Mouse (Mus musculus) spleen, postnatal 10 days (tissue): ENCODE measurements around the gene Mcf2l.

Experiments
- DNase-seq, 2 experiments: peaks; one replicate each; pipeline ENCODE4 v3.0.0; 2021 to 2022; ENCODE audit warnings: low spot score in 2 of 2

The Mcf2l gene

DNA sequence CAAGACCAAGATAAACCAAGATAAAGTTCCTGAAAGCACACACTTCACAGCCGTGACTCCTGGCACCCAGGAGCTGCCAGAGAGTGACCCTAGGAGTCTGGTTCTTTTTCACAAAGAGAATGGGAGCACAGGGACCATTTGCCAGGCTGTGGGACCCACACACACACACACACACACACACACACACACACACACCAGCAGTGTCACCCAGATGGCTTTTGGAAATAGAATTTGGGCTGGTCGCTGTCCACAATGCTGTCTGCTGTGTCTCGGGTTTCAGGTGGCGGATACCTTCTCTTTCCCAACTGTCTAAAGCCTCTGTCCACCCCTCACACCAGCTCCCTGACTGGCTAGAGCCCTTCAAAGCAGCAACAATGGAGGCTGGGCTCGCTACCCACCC lies 120.9 kb downstream of the Mcf2l start:
- DNase-seq = no peak

DNA sequence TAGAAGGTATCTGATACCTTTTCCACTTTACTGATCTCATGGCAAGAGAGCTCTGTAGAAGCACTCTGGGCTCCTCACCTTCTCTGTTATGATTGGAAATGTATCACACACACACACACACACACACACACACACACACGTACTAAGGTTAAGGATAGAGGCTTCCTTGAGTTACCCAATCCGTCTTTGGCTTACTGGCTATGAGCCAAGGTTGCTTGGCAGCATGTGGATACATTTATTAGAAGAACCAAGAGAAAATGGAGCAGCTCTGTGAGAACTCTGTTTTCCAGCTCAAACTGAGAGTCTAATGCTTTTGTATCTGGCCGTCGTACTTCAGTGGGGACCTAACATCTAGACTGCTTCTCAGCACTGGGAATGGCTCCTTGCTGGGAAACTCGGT lies 121.9 kb downstream of the Mcf2l start:
- DNase-seq = no peak

DNA sequence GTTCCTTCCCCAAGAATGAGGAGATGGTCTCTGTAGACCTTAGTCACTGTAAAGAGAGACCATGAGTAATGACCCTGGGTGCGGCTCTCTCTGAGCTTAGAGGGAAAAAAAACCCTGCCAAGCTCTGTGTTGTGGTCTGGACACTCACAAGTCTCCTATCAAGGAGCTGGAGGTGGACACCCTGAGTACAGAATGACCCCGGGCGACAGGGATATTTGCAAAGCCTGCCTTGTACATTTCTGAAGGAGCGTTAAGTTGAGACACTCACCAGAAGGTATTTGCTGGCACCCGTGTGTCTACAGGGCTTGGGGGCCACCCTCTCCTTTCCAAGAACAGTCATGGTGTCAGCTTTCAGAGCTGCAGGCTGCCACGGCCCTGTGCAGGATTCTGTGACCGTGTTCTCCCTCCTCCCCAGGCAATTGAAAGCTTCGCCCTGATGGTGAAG lies 123.2 kb downstream of the Mcf2l start:
- DNase-seq = no peak

DNA sequence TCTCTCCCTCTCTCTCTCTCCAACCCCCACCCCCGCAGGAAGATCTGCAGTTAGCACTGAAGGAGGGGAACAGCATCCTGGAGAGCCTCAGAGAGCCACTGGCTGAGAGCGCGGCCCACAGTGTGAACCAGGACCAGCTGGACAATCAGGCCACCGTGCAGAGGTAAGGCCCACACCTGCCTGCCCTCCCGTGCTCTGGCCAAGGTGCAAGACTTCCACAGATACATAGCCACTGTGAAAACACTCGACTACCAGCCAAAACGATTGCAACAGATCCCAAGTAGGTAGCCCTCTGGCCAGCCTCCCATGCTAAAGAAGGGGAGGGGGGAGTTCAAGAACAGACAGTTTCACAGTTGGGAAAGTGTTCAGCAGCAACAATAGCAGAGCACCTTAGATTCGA lies 124.7 kb downstream of the Mcf2l start:
- no peak for DNase-seq

DNA sequence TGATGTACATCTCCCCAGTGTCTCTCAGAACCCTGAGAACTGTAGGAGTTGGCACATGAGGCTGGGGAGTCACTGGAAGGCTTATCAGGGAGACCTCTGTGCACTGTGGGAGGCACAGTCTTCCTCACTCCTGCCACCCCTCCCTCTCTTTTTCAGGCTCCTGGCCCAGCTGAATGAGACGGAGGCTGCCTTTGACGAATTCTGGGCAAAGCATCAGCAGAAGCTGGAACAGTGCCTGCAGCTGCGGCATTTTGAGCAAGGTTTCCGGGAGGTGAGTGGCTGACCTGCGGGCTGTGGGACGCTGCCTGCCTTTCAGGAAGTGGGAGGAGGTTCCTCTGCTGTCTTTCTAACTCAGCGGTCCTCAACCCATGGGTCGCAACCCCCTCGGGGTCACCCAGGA lies 126.2 kb downstream of the Mcf2l start:
- DNase-seq = no peak

DNA sequence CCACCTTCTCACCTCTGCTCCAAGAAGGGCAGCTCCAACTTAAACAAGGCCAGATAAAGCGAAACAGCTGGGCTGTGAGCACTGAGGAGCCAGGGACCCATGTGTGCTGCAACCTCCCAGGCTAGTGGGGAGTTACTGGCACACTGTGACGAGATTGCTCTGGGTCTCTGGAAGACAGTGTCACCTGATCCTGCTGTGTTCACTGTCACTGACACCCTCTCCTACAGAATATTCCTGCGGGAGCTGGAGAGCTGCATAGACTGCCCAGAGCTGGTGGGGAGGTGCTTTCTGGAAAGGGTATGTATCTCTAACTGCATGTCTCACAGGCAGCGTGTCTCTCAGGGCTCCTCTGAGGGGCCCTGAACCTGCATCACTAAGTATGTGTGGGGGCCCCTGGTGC lies 133.9 kb downstream of the Mcf2l start:
- no peak for DNase-seq

DNA sequence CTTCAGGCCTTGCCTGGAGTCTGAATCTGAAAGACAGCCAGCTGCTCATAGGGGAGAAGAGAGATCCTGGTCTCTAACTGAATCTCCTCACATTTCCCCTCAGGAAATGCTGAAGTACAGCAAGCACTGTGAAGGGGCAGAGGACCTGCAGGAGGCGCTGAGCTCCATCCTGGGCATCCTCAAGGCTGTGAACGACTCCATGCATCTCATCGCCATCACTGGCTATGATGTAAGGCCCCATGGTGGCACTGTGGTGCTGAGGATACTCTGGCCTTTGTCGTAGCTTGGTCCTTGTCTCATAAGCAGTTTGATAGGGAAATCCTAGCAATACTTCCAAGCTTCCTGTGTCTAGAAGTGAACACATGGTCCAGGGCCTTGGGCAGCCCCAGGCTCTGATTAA lies 136.7 kb downstream of the Mcf2l start:
- DNase-seq = no peak

DNA sequence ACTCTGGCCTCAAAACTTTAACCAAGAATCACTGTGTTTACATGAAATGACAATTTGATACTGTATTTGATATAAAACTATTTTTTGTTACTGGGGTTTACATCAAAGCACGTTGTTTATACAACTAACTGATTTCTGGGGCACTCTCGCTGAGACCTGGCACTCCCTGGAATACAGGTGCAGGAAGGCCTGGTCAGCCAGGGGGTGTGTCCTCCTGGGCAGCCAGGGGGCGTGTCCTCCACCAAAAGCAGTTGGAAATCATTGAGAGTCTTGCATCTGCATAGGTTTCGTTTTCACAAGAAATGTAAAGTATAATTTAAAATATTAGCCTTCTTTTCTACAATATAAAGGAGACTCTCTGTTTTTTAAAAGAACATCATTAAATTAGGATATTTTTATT lies 146.0 kb downstream of the Mcf2l start:
- no peak for DNase-seq

DNA sequence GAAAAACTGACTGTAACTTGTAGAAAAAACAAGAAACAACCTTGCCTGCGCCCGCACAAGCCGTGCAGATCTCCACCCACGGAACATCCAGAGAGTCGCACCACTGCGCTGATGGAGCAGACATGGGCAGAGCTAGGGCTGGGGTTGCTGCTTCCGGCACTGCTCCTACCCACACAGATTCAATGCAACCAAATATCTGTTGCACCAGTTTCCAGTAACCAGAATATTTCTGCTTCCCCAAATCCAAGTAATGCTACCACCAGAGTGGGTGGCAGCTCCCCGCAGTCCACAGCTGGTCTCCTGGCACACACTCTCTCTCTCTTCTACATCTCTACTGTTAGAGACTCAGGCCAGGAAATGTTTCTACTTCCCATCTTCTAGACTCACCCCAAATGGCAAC lies 148.2 kb downstream of the Mcf2l start:
- no peak for DNase-seq

DNA sequence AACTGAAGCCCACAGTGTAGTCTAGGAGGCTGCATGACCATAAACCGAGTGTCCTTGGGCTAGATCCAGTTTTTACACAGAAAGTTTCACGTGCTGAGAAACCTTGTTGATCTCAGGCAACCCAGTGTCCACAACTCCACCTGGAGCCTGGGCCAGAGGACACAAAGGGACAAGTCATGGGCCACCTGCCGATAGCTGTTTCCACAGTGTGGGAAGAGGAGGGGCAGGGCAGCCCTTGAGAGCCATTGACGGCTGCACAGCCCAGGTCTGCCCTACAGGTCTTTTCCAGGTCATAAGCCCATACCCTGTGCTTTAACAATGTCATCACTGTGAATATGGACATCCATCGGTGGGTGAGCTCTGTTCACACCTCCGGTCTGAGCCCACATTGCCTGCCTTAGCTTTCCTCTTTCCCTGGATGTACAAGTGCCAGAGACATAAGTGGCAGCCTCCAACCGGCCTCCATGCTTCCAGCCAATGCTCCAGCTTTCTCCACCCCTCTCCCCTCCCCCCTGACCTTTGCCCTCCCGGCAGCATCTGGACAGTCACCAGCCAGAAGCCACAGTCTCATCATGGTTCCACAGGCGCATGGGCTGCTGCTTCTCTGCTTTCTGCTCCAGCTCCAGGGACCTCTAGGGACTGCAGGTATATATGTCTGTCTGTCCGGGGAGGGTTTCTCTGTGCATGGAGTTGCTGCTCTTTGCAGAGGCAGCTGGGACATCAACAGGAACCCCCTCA lies 152.1 kb downstream of the Mcf2l start, which contains the start of gene F7:
F7 (plus strand) TSS at position 548 of the 738 bp plus-strand sequence.
- DNase-seq = peak in 1 of 2 experiments; percentile 33

DNA sequence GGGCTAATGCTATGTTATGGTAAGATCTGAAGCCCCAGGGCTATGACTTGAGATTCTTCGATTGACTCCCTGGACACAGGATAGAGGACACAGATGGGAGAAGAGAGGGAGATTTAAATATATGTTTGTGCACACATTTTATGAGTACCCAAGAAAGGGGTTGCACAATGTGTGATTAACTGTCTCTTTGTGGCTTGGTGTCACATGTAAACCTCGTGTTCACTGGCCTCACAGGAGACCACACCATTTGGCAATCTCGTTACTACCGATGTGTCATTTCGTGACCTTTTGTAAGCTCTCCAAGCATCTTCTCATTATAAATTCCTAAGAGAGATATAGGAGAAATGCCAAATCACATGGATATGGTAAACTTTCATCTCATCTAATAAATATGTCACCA lies 154.0 kb downstream of the Mcf2l start:
- no peak for DNase-seq

DNA sequence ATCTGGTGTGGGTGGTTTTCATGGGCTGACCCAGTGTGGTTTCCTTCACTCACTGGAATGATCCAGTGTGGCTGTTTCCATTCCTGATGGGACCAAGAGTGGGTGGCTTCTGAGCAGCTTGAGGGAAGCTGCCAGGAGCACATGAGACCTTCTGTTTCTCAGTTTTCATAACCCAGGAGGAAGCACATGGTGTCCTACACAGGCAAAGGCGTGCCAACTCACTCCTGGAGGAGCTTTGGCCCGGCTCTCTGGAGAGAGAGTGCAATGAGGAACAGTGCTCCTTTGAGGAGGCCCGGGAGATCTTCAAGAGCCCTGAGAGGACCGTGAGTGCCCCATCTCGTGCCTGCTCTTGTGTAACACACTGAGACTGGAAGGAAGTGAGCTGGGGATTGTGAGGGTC lies 154.9 kb downstream of the Mcf2l start:
- no peak for DNase-seq

DNA sequence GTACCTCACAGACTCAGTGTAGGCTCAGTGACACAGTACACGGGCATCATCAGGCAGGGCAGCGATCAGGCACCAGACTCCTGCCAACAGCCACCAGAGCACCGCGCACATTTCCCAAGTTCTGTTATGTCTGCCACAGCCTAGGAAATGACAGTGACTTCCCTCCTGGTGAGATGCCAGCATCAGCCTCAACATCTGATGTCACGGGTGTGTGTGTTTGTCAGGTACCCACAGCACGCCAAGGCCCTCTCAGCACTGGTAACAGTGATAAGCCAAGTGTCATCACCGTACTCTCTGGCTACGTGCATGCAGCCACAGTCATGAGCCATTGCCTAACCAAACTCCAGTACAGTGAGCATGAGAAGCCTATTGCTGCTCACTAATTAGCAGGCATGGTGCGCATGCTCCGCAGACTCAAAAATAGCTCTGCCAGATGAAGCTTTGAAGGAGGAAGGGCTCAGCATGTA lies 162.8 kb downstream of the Mcf2l start:
- DNase-seq = no peak

DNA sequence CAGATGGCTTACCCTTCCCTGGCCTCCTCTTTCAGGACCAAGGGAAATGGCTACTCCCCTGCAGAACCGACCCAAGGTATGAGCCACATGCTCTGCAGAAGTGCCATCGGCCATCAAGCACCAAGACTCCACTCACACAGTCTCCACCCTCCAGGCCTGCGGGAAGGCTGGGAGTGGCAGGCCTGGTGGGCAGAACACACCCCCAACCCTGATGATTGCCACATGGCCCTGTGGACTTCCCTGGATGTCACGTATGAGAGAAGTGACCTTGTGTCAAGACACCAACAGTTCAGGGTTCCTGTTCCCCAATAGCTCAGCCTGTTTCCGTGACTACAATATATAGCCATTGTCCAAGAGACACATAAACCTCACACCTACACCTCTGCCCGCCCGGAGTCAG lies 163.4 kb downstream of the Mcf2l start, which contains the start of gene F10:
F10 (plus strand) TSS at position 294 of the 400 bp plus-strand sequence.
- DNase-seq = no peak

DNA sequence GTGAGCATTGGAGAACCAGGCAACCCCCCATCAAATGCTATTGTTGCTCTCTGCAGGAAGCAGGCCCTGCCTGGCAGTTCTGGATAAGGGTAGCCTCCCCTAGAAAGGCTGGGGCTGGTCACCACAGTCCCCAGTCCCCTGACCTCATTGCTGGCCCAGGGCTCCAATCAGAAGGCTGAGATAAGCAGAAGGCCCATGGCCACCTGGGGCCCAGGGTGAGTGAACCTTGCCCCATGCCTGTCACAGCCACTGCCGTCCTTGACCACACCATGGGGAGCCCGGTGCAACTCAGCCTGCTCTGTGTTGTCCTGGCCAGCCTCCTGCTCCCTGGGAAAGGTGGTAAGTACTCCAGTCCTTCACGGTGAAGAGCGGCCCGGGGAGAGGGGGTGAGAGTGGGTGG lies 164.0 kb downstream of the Mcf2l start:
- no peak for DNase-seq

DNA sequence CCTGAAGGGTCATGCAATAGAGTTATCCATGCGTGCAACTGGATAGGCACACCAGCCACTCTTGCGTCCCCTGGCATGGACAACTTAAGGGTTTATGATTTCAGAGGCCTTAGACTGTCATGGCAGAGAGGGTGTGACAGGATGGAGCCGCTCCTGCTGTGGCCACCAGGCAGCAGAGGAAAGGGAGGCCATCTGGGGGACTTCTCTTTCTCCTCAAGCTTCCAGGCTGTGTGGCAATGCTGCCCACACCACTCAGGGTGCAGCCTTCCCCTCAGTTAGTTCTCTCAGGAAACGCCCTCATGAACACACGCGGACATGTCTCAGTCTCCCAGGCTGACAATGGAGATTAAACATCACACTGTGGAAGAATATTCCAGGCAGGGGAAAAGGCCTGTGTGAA lies 165.4 kb downstream of the Mcf2l start:
- DNase-seq = no peak

DNA sequence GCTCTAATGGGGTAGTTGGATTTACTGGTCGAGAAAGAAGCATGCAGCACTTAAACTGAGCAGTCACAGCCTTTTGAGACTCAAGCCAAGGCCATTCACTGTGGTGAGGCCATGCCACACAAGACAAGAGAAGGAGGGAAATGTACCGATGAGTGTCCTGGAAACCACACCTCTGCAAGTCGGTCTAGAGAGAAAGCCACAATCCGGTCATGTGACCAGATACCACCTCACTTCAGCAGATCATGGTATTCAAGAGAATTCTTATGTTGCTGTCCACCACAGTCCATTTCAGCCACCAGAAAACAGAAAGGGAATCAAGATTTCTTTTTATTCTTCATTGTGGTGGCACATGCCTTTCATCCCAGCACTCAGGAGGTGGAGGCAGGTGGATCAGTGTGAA lies 167.9 kb downstream of the Mcf2l start:
- no peak for DNase-seq

DNA sequence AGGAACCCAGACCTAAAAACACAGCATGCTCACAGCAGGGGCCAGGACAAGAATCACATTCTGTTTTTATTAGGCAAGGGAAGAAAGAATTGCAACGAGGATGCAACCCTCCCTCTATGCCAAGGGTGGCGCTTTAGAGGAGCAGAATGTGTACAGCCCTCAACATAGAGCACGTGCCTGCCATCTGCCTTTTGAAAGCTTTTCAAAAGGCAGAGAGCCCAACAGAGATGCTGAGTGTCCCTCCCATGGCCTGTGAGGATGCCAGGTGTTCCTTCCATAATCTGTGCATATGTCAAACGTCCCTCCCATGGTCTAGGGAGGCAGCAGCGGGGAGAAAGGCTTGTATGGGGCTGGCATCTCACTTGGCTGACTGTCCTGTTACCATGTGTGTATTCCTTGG lies 174.0 kb downstream of the Mcf2l start:
- DNase-seq = no peak

DNA sequence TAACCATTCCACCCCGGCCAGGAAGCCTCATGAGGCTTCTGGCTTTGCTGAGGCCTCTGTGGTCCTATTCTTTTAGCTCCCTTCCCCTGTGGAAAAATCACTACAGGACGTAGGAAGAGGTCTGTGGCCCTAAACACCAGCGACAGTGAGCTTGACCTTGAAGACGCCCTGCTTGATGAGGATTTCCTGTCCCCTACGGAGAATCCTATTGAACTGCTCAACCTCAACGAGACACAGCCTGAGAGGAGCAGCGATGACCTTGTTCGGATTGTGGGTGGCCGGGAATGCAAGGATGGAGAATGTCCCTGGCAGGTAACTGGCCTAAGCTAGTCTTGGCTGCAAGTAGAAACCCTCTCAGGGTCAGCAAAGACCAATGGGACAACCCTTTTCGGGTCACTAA lies 176.9 kb downstream of the Mcf2l start:
- DNase-seq = no peak

DNA sequence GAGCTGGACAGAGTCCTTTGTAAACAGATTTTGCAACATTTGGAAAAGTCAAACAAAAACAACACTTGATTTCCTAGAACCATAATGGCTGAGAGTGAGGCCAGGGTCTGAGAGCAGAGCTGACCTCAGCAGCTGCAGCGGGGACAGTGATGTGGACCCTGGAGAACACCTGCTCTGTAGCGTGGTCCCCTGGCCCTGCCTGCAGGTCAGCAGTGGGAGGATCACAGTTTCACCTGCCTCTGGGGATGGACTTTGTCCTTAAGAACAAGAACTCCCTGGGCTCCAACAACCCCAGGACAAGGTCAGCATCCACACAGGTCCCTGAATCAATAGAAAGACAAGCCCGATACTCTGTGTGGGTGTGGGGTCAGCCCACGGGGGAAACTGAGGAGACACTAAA lies 183.7 kb downstream of the Mcf2l start:
- DNase-seq = no peak

DNA sequence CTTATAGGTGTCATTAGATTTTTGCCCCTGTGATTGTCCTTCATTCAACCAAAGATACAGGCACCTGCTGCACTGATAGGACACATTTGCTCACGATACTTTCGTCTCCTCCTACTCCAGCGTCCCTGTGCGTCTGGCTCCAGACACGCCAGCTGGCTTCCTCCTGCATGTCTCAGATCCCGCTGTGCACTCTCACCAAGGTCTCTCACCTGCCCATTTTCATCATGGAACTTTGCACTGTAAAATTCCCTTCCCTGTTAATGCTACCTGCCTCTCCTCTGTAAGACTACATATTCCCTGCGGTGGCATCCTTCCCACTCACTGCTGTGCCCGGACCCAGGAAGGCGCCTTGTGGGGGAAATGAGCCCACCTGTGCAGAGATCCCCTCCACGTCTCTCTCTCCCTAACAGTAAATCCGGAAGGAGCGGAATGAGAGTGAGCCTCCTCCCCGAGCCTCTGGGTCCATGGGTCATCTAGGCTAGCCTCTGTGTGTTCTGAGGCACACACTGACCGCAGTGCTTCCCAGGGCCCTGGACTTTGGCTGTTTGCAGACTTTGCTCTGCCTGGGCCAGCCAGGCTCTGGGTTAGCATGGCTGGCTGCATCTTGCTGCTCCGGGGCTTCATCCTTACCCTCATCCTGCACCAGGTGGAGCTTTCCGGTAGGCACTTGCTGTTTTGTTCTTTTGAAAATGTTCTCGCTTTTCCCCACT lies 187.0 kb downstream of the Mcf2l start, which contains the start of gene Proz:
Proz (plus strand) TSS at position 474 of the 710 bp plus-strand sequence.
- no peak for DNase-seq

DNA sequence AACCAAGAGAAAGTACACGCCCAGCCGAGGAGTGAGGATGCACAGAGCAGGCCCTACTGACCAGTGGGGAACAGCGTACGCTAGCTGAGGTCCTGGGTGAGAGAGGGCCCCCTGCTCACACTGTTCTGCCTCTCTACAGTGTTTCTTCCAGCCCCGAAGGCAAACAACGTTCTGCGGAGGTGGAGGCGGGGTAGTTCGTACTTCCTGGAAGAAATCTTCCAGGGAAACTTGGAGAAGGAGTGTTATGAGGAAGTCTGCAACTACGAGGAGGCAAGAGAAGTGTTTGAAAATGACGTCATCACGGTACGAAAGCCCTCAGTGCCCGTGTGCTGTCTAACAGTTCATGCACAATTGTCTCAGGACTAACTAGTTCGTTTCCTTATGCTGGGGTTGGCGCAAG lies 189.5 kb downstream of the Mcf2l start:
- no peak for DNase-seq
